Mouse (Mus musculus) testis, adult 2 months (tissue): ENCODE measurements around the gene Abcd2. TPM values are rescaled to one million over a fixed set of nuclear protein-coding genes. Genes with fewer than 3 reads are reported as not detected.

ENCODE experiments used
- H3K27ac ChIP-seq: fragments of 200-500 bp; 2 replicates; pipeline ENCODE4 v1.5.1; 2012; ENCODE audit warnings: low read depth, low read length; ENCODE audit not compliant: control insufficient read depth, insufficient read depth
- H3K27me3 ChIP-seq: fragments of 200-500 bp; 2 replicates; pipeline ENCODE4 v1.6.1; 2012; ENCODE audit warnings: mild to moderate bottlenecking, low read length, moderate library complexity; ENCODE audit not compliant: control insufficient read depth, insufficient read depth
- H3K36me3 ChIP-seq: fragments of 200-500 bp; 2 replicates; pipeline ENCODE4 v1.6.1; 2012; ENCODE audit warnings: mild to moderate bottlenecking, low read length; ENCODE audit not compliant: control insufficient read depth, insufficient read depth
- H3K4me1 ChIP-seq: fragments of 200-500 bp; 2 replicates; pipeline ENCODE4 v1.6.1; 2012; ENCODE audit warnings: low read length; ENCODE audit not compliant: control insufficient read depth, insufficient read depth
- H3K4me3 ChIP-seq: fragments of 200-500 bp; 2 replicates; pipeline ENCODE4 v1.5.1; 2012; ENCODE audit warnings: low read depth, mild to moderate bottlenecking, low read length, moderate library complexity, mixed read lengths; ENCODE audit not compliant: control insufficient read depth
- CTCF ChIP-seq: fragments of 200-500 bp; IDR thresholded peaks from 2 replicates; pipeline ENCODE4 v1.5.1; 2012; ENCODE audit warnings: low read depth, mild to moderate bottlenecking, inconsistent platforms, low read length, moderate library complexity; ENCODE audit not compliant: control insufficient read depth, insufficient read depth, insufficient replicate concordance
- POLR2A ChIP-seq: fragments of 200-500 bp; IDR thresholded peaks from 2 replicates; pipeline ENCODE4 v1.6.1; 2012; ENCODE audit warnings: low read depth, mild to moderate bottlenecking, inconsistent platforms, low read length, moderate library complexity; ENCODE audit not compliant: control insufficient read depth
- polyA plus RNA-seq: library from polyadenylated mRNA; depleted of rRNA; stranded (reverse); fragments of >200 nt; gene quantifications from 2 replicates; pipeline ENCODE4 v1.2.3, GENCODE M21; 2012; rRNA removed

Gene Abcd2
- polyA plus RNA-seq = 0.57 and 1.0 TPM in 2 replicates

- peak within 1 kb of the TSS; percentile 62 for H3K4me3 ChIP-seq
- H3K27me3 ChIP-seq = peaks cover 2% of the 10 kb centered on the region; the same call in 1 of the 2 replicates
- peak within 1 kb of the TSS; percentile 17 for H3K27ac ChIP-seq
- TF ChIP-seq POLR2A = no peak; the same call in 1 of the 2 replicates
- TF ChIP-seq CTCF = no peak
- H3K36me3 ChIP-seq = no peaks in the 10 kb centered on the region
- H3K4me1 ChIP-seq = peaks cover 3% of the 10 kb centered on the region; the same call in 1 of the 2 replicates
These were observed at the start of gene Abcd2 for GRCm38 (mm10) chr15:91191412-91192222. Gene Abcd2, minus strand, starts transcription at chr15:91191799.

- Histone ChIP-seq H3K4me3 (no peak overlapping the region), H3K36me3 (peaks cover 3% of the 10 kb centered on the region; the same call in 1 of the 2 replicates), H3K27ac (no peak overlapping the region), H3K4me1 (no peaks in the 10 kb centered on the region), H3K27me3 (no peaks in the 10 kb centered on the region)
- TF ChIP-seq POLR2A = no peak
- TF ChIP-seq CTCF = no peak
These were observed 49.2 kb upstream of the Abcd2 start for GRCm38 (mm10) chr15:91240683-91241335.

- TF ChIP-seq POLR2A (no peak), CTCF (no peak)
- Histone ChIP-seq H3K27ac (no peak overlapping the region), H3K4me1 (no peaks in the 10 kb centered on the region), H3K4me3 (no peak overlapping the region), H3K36me3 (peaks cover 3% of the 10 kb centered on the region; the same call in 1 of the 2 replicates), H3K27me3 (no peaks in the 10 kb centered on the region)
These were observed 45.7 kb upstream of the Abcd2 start for GRCm38 (mm10) chr15:91237294-91237693.

- no peak overlapping the region for H3K4me3 ChIP-seq
- H3K27ac ChIP-seq = no peak overlapping the region
These were observed 14.9 kb upstream of the Abcd2 start for GRCm38 (mm10) chr15:91206518-91206917.

GRCm38 (mm10) chr15:91203521-91203920 is 11.9 kb upstream of the Abcd2 start:
- H3K36me3 ChIP-seq = no peaks in the 10 kb centered on the region
- no peaks in the 10 kb centered on the region for H3K4me1 ChIP-seq
- H3K4me3 ChIP-seq = no peak overlapping the region
- TF ChIP-seq CTCF = no peak
- no peak overlapping the region for H3K27ac ChIP-seq
- no peaks in the 10 kb centered on the region for H3K27me3 ChIP-seq

More at GRCm38 (mm10) chr15:91206518-91206917, 14.9 kb upstream of the Abcd2 start:
- TF ChIP-seq CTCF = no peak
- TF ChIP-seq POLR2A = no peak
- H3K36me3 ChIP-seq = no peaks in the 10 kb centered on the region
- H3K27me3 ChIP-seq = no peaks in the 10 kb centered on the region
- no peaks in the 10 kb centered on the region for H3K4me1 ChIP-seq

- Histone ChIP-seq H3K36me3 (no peaks in the 10 kb centered on the region), H3K27ac (no peak overlapping the region), H3K27me3 (no peaks in the 10 kb centered on the region), H3K4me1 (no peaks in the 10 kb centered on the region), H3K4me3 (no peak overlapping the region)
- TF ChIP-seq CTCF = no peak
- no peak for TF ChIP-seq POLR2A
These were observed 10.9 kb upstream of the Abcd2 start for GRCm38 (mm10) chr15:91202486-91202885.

- Histone ChIP-seq H3K27me3 (no peaks in the 10 kb centered on the region), H3K27ac (no peak overlapping the region), H3K36me3 (no peaks in the 10 kb centered on the region), H3K4me3 (no peak overlapping the region), H3K4me1 (no peaks in the 10 kb centered on the region)
- TF ChIP-seq CTCF = no peak
- no peak for TF ChIP-seq POLR2A
These were observed 9.2 kb upstream of the Abcd2 start for GRCm38 (mm10) chr15:91200833-91201232.
